Mouse (Mus musculus): ENCODE measurements around the gene Atxn2.

- TF ChIP-seq CTCF (IDR thresholded peaks at IDR 0.05; ENCODE audit: low read depth) (no peak), EP300 (IDR thresholded peaks at IDR 0.05; ENCODE audit: low read depth) (no peak)
Measured at GRCm38 (mm10) chr5:121738576-121739191, 27.5 kb downstream of the Atxn2 start.
